Mouse (Mus musculus): ENCODE measurements around the gene Mrtfa. TPM values are rescaled to one million over a fixed set of nuclear protein-coding genes. Genes with fewer than 3 reads are reported as not detected.

Mrtfa gene
- polyA plus RNA-seq, 1 experiment from 2014 or later: 26.2 TPM

GRCm38 (mm10) chr15:81191303-81191702, 746 bp upstream of the Mrtfa start:
- Histone ChIP-seq H3K4me1 (ENCODE audit: control insufficient read depth, insufficient read depth, low read length) (peaks cover 16% of the 10 kb centered on the region), H3K27me3 (ENCODE audit: control insufficient read depth, insufficient read depth, low read length) (no peaks in the 10 kb centered on the region), H3K27ac (ENCODE audit: low read length) (peak overlapping the region; percentile 61), H3K4me2 (ENCODE audit: low read depth, low read length) (peak overlapping the region; percentile 65), H3K4me3 (replicated peaks; ENCODE audit: low read length) (peak overlapping the region; percentile 94), H3K9me3 (replicated peaks; ENCODE audit: control insufficient read depth, low read length) (no peaks in the 10 kb centered on the region), H3K36me3 (ENCODE audit: control insufficient read depth, insufficient read depth, low read length) (no peaks in the 10 kb centered on the region), H3K9ac (ENCODE audit: low read length) (peak overlapping the region; percentile 75)
- WGBS: 22% methylated on average over 9 of the region's 9 CpGs
- ATAC-seq (ENCODE audit: insufficient read depth, low FRiP score): no peak

GRCm38 (mm10) chr15:81190011-81190629, 437 bp downstream of the Mrtfa start:
- peak overlapping the region; percentile 83 for H3K4me2 ChIP-seq (ENCODE audit: low read depth, low read length)
- no peaks in the 10 kb centered on the region for H3K36me3 ChIP-seq (ENCODE audit: control insufficient read depth, insufficient read depth, low read length)
- H3K4me3 ChIP-seq (replicated peaks; ENCODE audit: low read length): peak overlapping the region; percentile 94
- peaks cover 24% of the 10 kb centered on the region for H3K4me1 ChIP-seq (ENCODE audit: control insufficient read depth, insufficient read depth, low read length)
- peak; percentile 41 for ATAC-seq (ENCODE audit: insufficient read depth, low FRiP score)
- 0% methylated on average over 44 of the region's 46 CpGs for WGBS
- peak overlapping the region; percentile 83 for H3K27ac ChIP-seq (ENCODE audit: low read length)
- peak overlapping the region; percentile 94 for H3K9ac ChIP-seq (ENCODE audit: low read length)
- H3K27me3 ChIP-seq (ENCODE audit: control insufficient read depth, insufficient read depth, low read length): no peaks in the 10 kb centered on the region
- no peaks in the 10 kb centered on the region for H3K9me3 ChIP-seq (replicated peaks; ENCODE audit: control insufficient read depth, low read length)

- no peaks in the 10 kb centered on the region for H3K27me3 ChIP-seq (ENCODE audit: control insufficient read depth, insufficient read depth, low read length)
- WGBS: 89% methylated on average over 2 of the region's 2 CpGs
- ATAC-seq (ENCODE audit: insufficient read depth, low FRiP score): no peak
- H3K4me3 ChIP-seq (replicated peaks; ENCODE audit: low read length): peak overlapping the region; percentile 94
- no peaks in the 10 kb centered on the region for H3K9me3 ChIP-seq (replicated peaks; ENCODE audit: control insufficient read depth, low read length)
- H3K4me1 ChIP-seq (ENCODE audit: control insufficient read depth, insufficient read depth, low read length): peaks cover 28% of the 10 kb centered on the region
- H3K9ac ChIP-seq (ENCODE audit: low read length): peak overlapping the region; percentile 30; the same call in 1 of the 2 replicates
- H3K27ac ChIP-seq (ENCODE audit: low read length): no peak overlapping the region; the same call in 1 of the 2 replicates
- no peaks in the 10 kb centered on the region for H3K36me3 ChIP-seq (ENCODE audit: control insufficient read depth, insufficient read depth, low read length)
- H3K4me2 ChIP-seq (ENCODE audit: low read depth, low read length): peak overlapping the region; percentile 83
Observed at GRCm38 (mm10) chr15:81189061-81189460, 1.5 kb downstream of the Mrtfa start.

- Histone ChIP-seq H3K9me3 (replicated peaks; ENCODE audit: control insufficient read depth, low read length) (no peaks in the 10 kb centered on the region), H3K27me3 (ENCODE audit: control insufficient read depth, insufficient read depth, low read length) (no peaks in the 10 kb centered on the region), H3K4me2 (ENCODE audit: low read depth, low read length) (no peak overlapping the region), H3K36me3 (ENCODE audit: control insufficient read depth, insufficient read depth, low read length) (no peaks in the 10 kb centered on the region), H3K4me1 (ENCODE audit: control insufficient read depth, insufficient read depth, low read length) (peaks cover 34% of the 10 kb centered on the region), H3K4me3 (replicated peaks; ENCODE audit: low read length) (no peak overlapping the region), H3K9ac (ENCODE audit: low read length) (no peak overlapping the region), H3K27ac (ENCODE audit: low read length) (no peak overlapping the region)
- no peak; the same call in 1 of the 2 replicates for ATAC-seq (ENCODE audit: insufficient read depth, low FRiP score)
- WGBS: 67% methylated on average over 1 of the region's 1 CpGs
Observed at GRCm38 (mm10) chr15:81184913-81185312, 5.6 kb downstream of the Mrtfa start.

GRCm38 (mm10) chr15:81181233-81181632, 9.3 kb downstream of the Mrtfa start:
- Histone ChIP-seq H3K9ac (ENCODE audit: low read length) (no peak overlapping the region), H3K9me3 (replicated peaks; ENCODE audit: control insufficient read depth, low read length) (no peaks in the 10 kb centered on the region), H3K36me3 (ENCODE audit: control insufficient read depth, insufficient read depth, low read length) (no peaks in the 10 kb centered on the region), H3K27ac (ENCODE audit: low read length) (no peak overlapping the region), H3K4me2 (ENCODE audit: low read depth, low read length) (no peak overlapping the region), H3K4me1 (ENCODE audit: control insufficient read depth, insufficient read depth, low read length) (peaks cover 31% of the 10 kb centered on the region), H3K4me3 (replicated peaks; ENCODE audit: low read length) (no peak overlapping the region), H3K27me3 (ENCODE audit: control insufficient read depth, insufficient read depth, low read length) (no peaks in the 10 kb centered on the region)
- 55% methylated on average over 2 of the region's 2 CpGs for WGBS
- ATAC-seq (ENCODE audit: insufficient read depth, low FRiP score): no peak

- Histone ChIP-seq H3K4me1 (ENCODE audit: control insufficient read depth, insufficient read depth, low read length) (peaks cover 28% of the 10 kb centered on the region), H3K27me3 (ENCODE audit: control insufficient read depth, insufficient read depth, low read length) (no peaks in the 10 kb centered on the region), H3K9ac (ENCODE audit: low read length) (no peak overlapping the region), H3K9me3 (replicated peaks; ENCODE audit: control insufficient read depth, low read length) (no peaks in the 10 kb centered on the region), H3K27ac (ENCODE audit: low read length) (no peak overlapping the region), H3K36me3 (ENCODE audit: control insufficient read depth, insufficient read depth, low read length) (no peaks in the 10 kb centered on the region), H3K4me3 (replicated peaks; ENCODE audit: low read length) (no peak overlapping the region), H3K4me2 (ENCODE audit: low read depth, low read length) (no peak overlapping the region)
- no peak for ATAC-seq (ENCODE audit: insufficient read depth, low FRiP score)
- 73% methylated on average over 2 of the region's 2 CpGs for WGBS
Observed at GRCm38 (mm10) chr15:81179523-81179922, 11.0 kb downstream of the Mrtfa start.

GRCm38 (mm10) chr15:81178703-81179102, 11.9 kb downstream of the Mrtfa start:
- WGBS: 68% methylated on average over 11 of the region's 11 CpGs

GRCm38 (mm10) chr15:81177860-81178259, 12.7 kb downstream of the Mrtfa start:
- H3K4me2 ChIP-seq (ENCODE audit: low read depth, low read length): no peak overlapping the region
- 91% methylated on average over 7 of the region's 7 CpGs for WGBS
- no peak overlapping the region for H3K27ac ChIP-seq (ENCODE audit: low read length)
- no peaks in the 10 kb centered on the region for H3K9me3 ChIP-seq (replicated peaks; ENCODE audit: control insufficient read depth, low read length)
- peaks cover 33% of the 10 kb centered on the region for H3K4me1 ChIP-seq (ENCODE audit: control insufficient read depth, insufficient read depth, low read length)
- ATAC-seq (ENCODE audit: insufficient read depth, low FRiP score): no peak
- no peaks in the 10 kb centered on the region for H3K27me3 ChIP-seq (ENCODE audit: control insufficient read depth, insufficient read depth, low read length)
- H3K36me3 ChIP-seq (ENCODE audit: control insufficient read depth, insufficient read depth, low read length): no peaks in the 10 kb centered on the region
- no peak overlapping the region for H3K9ac ChIP-seq (ENCODE audit: low read length)
- H3K4me3 ChIP-seq (replicated peaks; ENCODE audit: low read length): no peak overlapping the region

More at GRCm38 (mm10) chr15:81178703-81179102, 11.9 kb downstream of the Mrtfa start:
- no peak overlapping the region for H3K4me3 ChIP-seq (replicated peaks; ENCODE audit: low read length)
- ATAC-seq (ENCODE audit: insufficient read depth, low FRiP score): no peak
- H3K36me3 ChIP-seq (ENCODE audit: control insufficient read depth, insufficient read depth, low read length): no peaks in the 10 kb centered on the region
- no peak overlapping the region for H3K9ac ChIP-seq (ENCODE audit: low read length)
- no peak overlapping the region for H3K4me2 ChIP-seq (ENCODE audit: low read depth, low read length)
- no peak overlapping the region for H3K27ac ChIP-seq (ENCODE audit: low read length)
- H3K4me1 ChIP-seq (ENCODE audit: control insufficient read depth, insufficient read depth, low read length): peaks cover 33% of the 10 kb centered on the region
- H3K27me3 ChIP-seq (ENCODE audit: control insufficient read depth, insufficient read depth, low read length): no peaks in the 10 kb centered on the region
- H3K9me3 ChIP-seq (replicated peaks; ENCODE audit: control insufficient read depth, low read length): no peaks in the 10 kb centered on the region

- no peak overlapping the region for H3K4me2 ChIP-seq (ENCODE audit: low read depth, low read length)
- no peaks in the 10 kb centered on the region for H3K27me3 ChIP-seq (ENCODE audit: control insufficient read depth, insufficient read depth, low read length)
- no peak overlapping the region for H3K4me3 ChIP-seq (replicated peaks; ENCODE audit: low read length)
- WGBS: 66% methylated on average over 3 of the region's 3 CpGs
- peaks cover 29% of the 10 kb centered on the region for H3K4me1 ChIP-seq (ENCODE audit: control insufficient read depth, insufficient read depth, low read length)
- ATAC-seq (ENCODE audit: insufficient read depth, low FRiP score): no peak
- no peak overlapping the region for H3K9ac ChIP-seq (ENCODE audit: low read length)
- H3K27ac ChIP-seq (ENCODE audit: low read length): no peak overlapping the region
- H3K36me3 ChIP-seq (ENCODE audit: control insufficient read depth, insufficient read depth, low read length): 0 out of 2 replicates have a peak, but pooled peaks cover 3% of the 10 kb centered on the region
- no peaks in the 10 kb centered on the region for H3K9me3 ChIP-seq (replicated peaks; ENCODE audit: control insufficient read depth, low read length)
Observed at GRCm38 (mm10) chr15:81175633-81176032, 14.9 kb downstream of the Mrtfa start.
